Mouse (Mus musculus): ENCODE results near the gene 4930519P11Rik.

- TF ChIP-seq EP300 (IDR thresholded peaks at IDR 0.05; ENCODE audit: low read depth) (no peak), CTCF (IDR thresholded peaks at IDR 0.05; ENCODE audit: low read depth) (peak; percentile 48)
These were observed 26.8 kb downstream of the 4930519P11Rik start for GRCm38 (mm10) chr2:154586405-154586804.

Measured in heart, postnatal 0 days (tissue).